Mouse (Mus musculus): ENCODE measurements around the gene Spns3.

The Spns3 gene

GRCm38 (mm10) chr11:72508651-72509050 is 41.7 kb downstream of the Spns3 start:
- DNase-seq = no peak

GRCm38 (mm10) chr11:72507651-72508050 is 42.7 kb downstream of the Spns3 start:
- no peak for DNase-seq

GRCm38 (mm10) chr11:72504016-72504797 is 46.1 kb downstream of the Spns3 start:
- DNase-seq = no peak

- no peak for DNase-seq
These were observed 46.8 kb downstream of the Spns3 start for GRCm38 (mm10) chr11:72503501-72503921.

- DNase-seq = peak; percentile 52
These were observed 48.1 kb downstream of the Spns3 start for GRCm38 (mm10) chr11:72502236-72502635.

- no peak for DNase-seq
These were observed 48.8 kb downstream of the Spns3 start for GRCm38 (mm10) chr11:72501426-72502002.

- no peak for DNase-seq
These were observed 50.2 kb downstream of the Spns3 start for GRCm38 (mm10) chr11:72500139-72500538.

- DNase-seq = no peak
These were observed 52.9 kb downstream of the Spns3 start for GRCm38 (mm10) chr11:72497367-72497766.

- DNase-seq = no peak
These were observed 53.5 kb downstream of the Spns3 start for GRCm38 (mm10) chr11:72496775-72497174.

- DNase-seq = no peak
These were observed 54.2 kb downstream of the Spns3 start for GRCm38 (mm10) chr11:72496066-72496465.

- DNase-seq = no peak
These were observed 56.0 kb downstream of the Spns3 start for GRCm38 (mm10) chr11:72494046-72494988.

- DNase-seq = peak; percentile 71
These were observed 59.0 kb downstream of the Spns3 start for GRCm38 (mm10) chr11:72491130-72491960.

GRCm38 (mm10) chr11:72489881-72490301 is 60.4 kb downstream of the Spns3 start, which contains the start of gene Spns2:
Spns2 (minus strand) TSS chr11:72489904.
- peak; percentile 94 for DNase-seq

- DNase-seq = peak; percentile 38
These were observed 60.9 kb downstream of the Spns3 start for GRCm38 (mm10) chr11:72489397-72489796.

- peak; percentile 82 for DNase-seq
These were observed 61.5 kb downstream of the Spns3 start for GRCm38 (mm10) chr11:72488753-72489271.

GRCm38 (mm10) chr11:72487739-72488138 is 62.6 kb downstream of the Spns3 start:
- DNase-seq = no peak

GRCm38 (mm10) chr11:72487171-72487570 is 63.1 kb downstream of the Spns3 start:
- DNase-seq = no peak

GRCm38 (mm10) chr11:72485960-72486359 is 64.3 kb downstream of the Spns3 start:
- no peak for DNase-seq

- peak; percentile 37 for DNase-seq
These were observed 65.1 kb downstream of the Spns3 start for GRCm38 (mm10) chr11:72485157-72485556.

GRCm38 (mm10) chr11:72484549-72484948 is 65.8 kb downstream of the Spns3 start:
- DNase-seq = no peak

GRCm38 (mm10) chr11:72481952-72482351 is 68.4 kb downstream of the Spns3 start:
- DNase-seq = no peak

GRCm38 (mm10) chr11:72481313-72481712 is 69.0 kb downstream of the Spns3 start:
- no peak for DNase-seq

All from right cerebral cortex, postnatal 25 days (tissue).